Mouse (Mus musculus) heart, adult 2 months (tissue): Measurements from ENCODE around the gene Ggct.

ENCODE experiments used
- CTCF ChIP-seq: fragments of 200-600 bp; IDR thresholded peaks from 2 replicates; pipeline ENCODE4 v1.8.1; 2022; ENCODE audit warnings: antibody characterized with exemption, mild to moderate bottlenecking, moderate library complexity
- EP300 ChIP-seq: fragments of 200-500 bp; IDR thresholded peaks from 2 replicates; pipeline ENCODE4 v1.6.1; 2011; ENCODE audit warnings: low read depth, low read length, control low read depth; ENCODE audit not compliant: insufficient read depth
- POLR2A ChIP-seq: fragments of 200-500 bp; IDR thresholded peaks from 2 replicates; pipeline ENCODE4 v1.6.1; 2011; ENCODE audit warnings: mild to moderate bottlenecking, low read depth, low read length, control low read depth; ENCODE audit not compliant: insufficient read depth

DNA sequence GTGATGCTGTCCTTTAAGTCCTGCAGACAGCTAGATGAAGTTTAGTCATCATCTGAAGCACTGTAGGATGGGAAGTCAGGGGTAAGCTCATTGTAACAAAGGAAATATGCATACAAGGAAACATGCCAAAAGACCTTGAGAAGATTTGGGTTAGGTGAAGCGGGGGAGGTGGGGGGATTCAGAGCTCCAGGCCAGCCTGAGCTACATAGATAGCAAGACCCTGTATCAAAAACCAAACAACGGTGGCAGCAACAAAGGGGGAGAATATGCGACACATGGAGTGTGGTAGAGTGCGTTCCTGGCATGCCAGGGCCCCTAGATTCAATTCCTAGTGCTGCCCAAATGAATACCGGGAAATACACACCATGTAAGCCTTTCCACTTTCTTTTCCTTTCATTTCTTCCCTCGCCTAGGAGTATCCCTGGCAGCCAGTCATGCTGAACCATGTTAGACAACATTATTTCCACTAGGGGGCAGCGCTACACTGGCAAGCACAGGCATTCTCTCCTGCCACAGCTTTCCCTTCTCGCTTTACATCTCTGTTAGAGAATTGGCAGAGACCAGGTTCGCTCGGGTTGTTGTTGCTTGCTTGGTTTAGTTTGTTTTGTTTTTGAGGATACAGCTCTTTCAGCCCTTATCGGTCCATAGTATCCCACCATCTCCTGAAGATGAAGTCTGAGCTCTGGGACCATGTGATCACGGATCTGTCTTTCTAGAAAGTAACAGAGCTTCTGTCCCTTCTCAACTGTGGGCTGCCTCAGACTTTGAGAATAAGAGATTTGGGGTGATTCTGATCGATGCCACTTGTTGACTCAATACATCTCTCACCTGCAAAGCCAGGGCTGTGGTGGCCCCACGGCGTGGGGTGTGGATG is 24.2 kb upstream of the Ggct start:
- no peak for TF ChIP-seq POLR2A
- TF ChIP-seq CTCF, result peak; percentile 87
- TF ChIP-seq EP300, result peak; percentile 82; the same call in 1 of the 2 replicates
